Mouse (Mus musculus) bone marrow macrophage, adult 2 months (primary cell): ENCODE measurements at regions not wholly inside any gene's neighbourhood (a gene's known extent, or its start where the extent isn't known, plus 50 kb on each side); places are given as distances from the start of the nearest gene placed in this dataset.

Experiments
- H3K27ac ChIP-seq: 2 replicates; pipeline ENCODE4 v1.5.1; 2012; ENCODE audit warnings: low read depth, low read length; ENCODE audit not compliant: insufficient read depth
- H3K4me1 ChIP-seq: 2 replicates; pipeline ENCODE4 v1.6.1; 2012; ENCODE audit warnings: low read length; ENCODE audit not compliant: control insufficient read depth, insufficient read depth
- H3K4me3 ChIP-seq: 2 replicates; pipeline ENCODE4 v1.5.1; 2012; ENCODE audit warnings: mild to moderate bottlenecking, low read length, moderate library complexity; ENCODE audit not compliant: insufficient read depth
- CTCF ChIP-seq: IDR thresholded peaks from 2 replicates; pipeline ENCODE4 v1.5.1; 2012; ENCODE audit warnings: low read depth, mild to moderate bottlenecking, low read length, moderate library complexity
- POLR2A ChIP-seq: IDR thresholded peaks from 2 replicates; pipeline ENCODE4 v1.6.1; 2012; ENCODE audit warnings: mild to moderate bottlenecking, low read depth, low read length, borderline replicate concordance

DNA sequence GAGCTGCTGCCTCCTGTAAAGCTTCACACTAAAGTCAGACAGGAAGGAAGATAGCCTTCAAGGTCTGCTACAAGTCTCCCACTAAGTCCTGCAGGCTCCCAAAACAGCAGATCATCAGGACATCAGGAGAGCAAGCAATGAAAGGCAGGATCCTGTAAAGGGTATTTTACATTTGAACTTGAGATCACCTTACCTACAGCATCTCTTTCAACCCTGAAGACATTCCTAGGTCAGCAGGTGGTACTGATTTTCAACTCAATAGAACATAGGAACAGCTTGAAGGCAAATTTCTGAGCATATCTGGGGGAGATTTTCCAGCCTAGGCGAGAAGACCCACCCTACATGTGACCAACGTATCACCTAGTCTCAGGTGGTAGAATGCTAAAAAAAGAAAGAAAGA is 530.2 kb downstream of the Efnb2 start:
- no peak for TF ChIP-seq CTCF
- no peak for TF ChIP-seq POLR2A
- no peak overlapping the region for H3K27ac ChIP-seq

DNA sequence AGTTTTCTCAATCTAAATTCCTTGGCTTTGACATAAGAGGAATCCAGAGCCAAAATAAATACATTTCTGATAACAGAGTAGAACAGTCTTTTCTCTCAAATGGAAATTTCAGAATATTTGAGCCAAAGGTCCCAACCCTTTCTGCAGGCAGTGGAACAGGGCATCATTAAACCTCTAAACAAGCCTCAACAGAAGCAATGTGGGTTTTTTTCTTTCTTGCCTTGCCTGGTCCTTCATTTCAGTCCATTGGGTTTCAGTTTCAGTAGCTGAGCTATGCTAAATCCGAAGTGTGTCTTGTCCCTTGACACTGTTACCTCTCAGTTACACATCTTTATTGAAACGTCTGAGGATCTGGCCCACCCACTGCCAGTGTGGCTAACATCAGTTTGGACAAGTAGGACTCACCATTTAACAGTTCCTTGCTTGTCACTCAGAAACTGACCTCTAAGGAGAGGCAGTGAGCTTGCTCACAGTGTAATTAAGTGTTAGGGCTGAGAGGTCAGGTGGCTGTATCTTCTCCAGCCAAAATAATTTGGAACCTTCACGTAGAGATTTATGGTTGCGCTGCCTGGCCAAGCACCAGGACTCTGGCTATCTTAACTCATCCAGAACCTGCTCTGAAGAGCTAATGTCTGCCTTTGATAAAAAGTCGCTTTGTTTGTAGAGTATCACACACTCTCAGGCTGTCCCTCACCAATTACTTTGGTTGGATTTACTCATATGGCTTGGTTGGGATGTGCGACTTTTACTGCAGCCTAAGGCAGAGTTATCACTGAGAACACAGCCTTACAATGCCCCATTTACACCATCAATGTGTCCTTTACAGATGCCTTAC is 545.2 kb downstream of the Efnb2 start:
- Histone ChIP-seq H3K4me1 (no peaks in the 10 kb centered on the region), H3K4me3 (no peak overlapping the region), H3K27ac (no peak overlapping the region)
- no peak for TF ChIP-seq POLR2A
- TF ChIP-seq CTCF: no peak

More for the DNA sequence above, 530.2 kb downstream of the Efnb2 start:
- Histone ChIP-seq H3K4me1 (no peaks in the 10 kb centered on the region), H3K4me3 (no peak overlapping the region)

DNA sequence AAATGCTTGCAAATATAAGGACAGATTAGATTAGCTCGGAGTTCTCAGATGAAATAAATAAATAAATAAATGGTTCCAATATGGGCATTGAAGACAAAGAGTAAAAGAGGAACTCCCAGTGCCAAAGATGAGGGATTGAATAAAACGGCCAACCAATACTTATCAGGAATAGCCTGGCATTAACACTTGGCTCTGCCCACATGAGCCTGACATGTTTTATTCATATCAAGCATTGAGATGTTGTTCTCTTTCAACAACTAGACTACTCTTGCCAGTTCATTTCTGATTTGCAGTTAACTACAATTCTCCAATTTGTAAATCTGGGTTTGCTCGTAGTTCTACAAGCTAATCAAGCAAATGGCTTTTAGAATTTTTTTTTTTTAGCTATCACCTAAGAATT is 546.4 kb downstream of the Efnb2 start:
- H3K4me1 ChIP-seq: no peaks in the 10 kb centered on the region
- no peak overlapping the region for H3K4me3 ChIP-seq
- no peak overlapping the region for H3K27ac ChIP-seq
- TF ChIP-seq CTCF (no peak), POLR2A (no peak)

- Histone ChIP-seq H3K4me1 (no peaks in the 10 kb centered on the region), H3K4me3 (no peak overlapping the region), H3K27ac (no peak overlapping the region)
- TF ChIP-seq CTCF (no peak), POLR2A (no peak)
These were observed 551.2 kb downstream of the Efnb2 start for GRCm38 (mm10) chr8:8109785-8110350.

DNA sequence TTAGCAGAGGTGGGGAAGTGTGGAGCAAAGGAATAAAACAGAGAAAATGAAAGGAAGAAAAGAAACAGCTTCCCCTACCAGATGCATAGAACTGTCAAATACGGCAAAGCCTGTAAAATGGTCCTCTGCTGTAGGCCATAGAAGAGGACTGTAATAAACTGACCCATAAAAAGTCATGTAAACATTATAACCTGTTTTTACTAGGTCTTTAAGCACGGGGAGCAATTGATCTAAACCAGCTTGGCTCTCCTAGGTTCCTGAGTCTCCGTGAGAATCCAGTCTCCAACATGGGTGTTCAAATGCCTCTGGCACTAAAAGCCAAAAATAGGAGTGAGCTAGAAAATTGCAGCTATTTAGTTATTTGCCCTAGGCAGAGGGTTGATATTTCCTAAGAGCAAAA is 557.5 kb downstream of the Efnb2 start:
- Histone ChIP-seq H3K4me3 (no peak overlapping the region), H3K4me1 (no peaks in the 10 kb centered on the region), H3K27ac (no peak overlapping the region)
- TF ChIP-seq POLR2A (no peak), CTCF (no peak)

DNA sequence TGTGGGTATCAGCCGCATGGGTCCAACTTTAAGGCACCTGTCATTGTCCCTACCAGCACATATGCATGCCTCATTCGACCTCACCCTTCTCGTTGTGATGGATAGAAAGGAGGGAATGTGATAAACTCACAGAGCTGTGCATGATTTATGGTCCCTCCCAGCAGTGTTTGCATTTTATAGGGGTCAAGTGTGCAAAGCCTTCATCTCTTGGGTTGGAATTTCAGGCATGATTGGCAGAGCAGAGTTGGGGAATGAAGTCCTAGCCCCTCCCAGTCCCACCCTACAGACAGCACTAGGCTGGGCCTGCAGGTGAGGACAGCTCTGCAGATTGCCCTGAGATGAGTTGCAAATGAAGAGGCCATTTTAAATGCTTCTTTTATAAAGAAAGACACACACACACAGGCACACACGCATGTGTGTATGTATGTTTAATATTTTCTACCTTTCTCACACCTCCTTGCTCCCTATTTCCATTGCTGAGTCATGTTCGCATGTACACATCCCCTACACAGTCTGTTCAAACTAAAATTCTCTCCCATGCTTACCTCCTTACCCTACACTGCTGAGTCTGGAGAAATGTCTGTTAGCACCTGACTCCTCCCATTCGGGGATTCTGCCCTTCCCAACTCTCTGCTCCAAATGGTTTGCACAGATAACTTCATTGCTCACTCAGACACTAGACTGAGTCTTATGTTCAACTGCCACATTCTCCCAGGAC is 558.9 kb downstream of the Efnb2 start:
- no peaks in the 10 kb centered on the region for H3K4me1 ChIP-seq
- H3K4me3 ChIP-seq: no peak overlapping the region
- TF ChIP-seq POLR2A (no peak), CTCF (no peak)
- no peak overlapping the region for H3K27ac ChIP-seq

DNA sequence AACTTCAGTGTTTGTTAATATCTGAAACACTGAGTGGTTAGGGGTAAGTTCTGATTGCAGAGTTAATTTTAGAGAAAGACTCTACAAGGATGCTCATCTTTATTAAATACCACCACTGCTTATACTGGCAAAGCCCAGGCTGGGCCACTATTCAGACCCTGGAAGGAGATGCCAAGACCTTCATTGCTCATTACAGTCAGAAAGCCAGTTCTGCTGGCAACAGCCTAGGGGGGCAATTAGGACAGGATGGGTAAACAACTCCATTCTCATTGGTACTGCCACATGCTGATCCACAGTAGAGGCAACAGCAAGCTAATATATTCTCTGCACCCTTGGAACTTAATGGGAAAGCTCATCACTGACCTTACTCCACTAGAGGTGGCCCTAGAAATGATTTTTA is 568.5 kb downstream of the Efnb2 start:
- Histone ChIP-seq H3K4me3 (no peak overlapping the region), H3K27ac (no peak overlapping the region), H3K4me1 (no peaks in the 10 kb centered on the region)
- TF ChIP-seq POLR2A: no peak
- TF ChIP-seq CTCF: no peak

- no peaks in the 10 kb centered on the region for H3K4me1 ChIP-seq
- no peak for TF ChIP-seq POLR2A
- no peak for TF ChIP-seq CTCF
- H3K27ac ChIP-seq: no peak overlapping the region
- H3K4me3 ChIP-seq: no peak overlapping the region
These were observed 576.4 kb downstream of the Efnb2 start for GRCm38 (mm10) chr8:8084652-8085051.

- no peak for TF ChIP-seq CTCF
- no peak for TF ChIP-seq POLR2A
- Histone ChIP-seq H3K4me3 (no peak overlapping the region), H3K27ac (no peak overlapping the region), H3K4me1 (no peaks in the 10 kb centered on the region)
These were observed 597.0 kb downstream of the Efnb2 start for GRCm38 (mm10) chr8:8064074-8064473.

DNA sequence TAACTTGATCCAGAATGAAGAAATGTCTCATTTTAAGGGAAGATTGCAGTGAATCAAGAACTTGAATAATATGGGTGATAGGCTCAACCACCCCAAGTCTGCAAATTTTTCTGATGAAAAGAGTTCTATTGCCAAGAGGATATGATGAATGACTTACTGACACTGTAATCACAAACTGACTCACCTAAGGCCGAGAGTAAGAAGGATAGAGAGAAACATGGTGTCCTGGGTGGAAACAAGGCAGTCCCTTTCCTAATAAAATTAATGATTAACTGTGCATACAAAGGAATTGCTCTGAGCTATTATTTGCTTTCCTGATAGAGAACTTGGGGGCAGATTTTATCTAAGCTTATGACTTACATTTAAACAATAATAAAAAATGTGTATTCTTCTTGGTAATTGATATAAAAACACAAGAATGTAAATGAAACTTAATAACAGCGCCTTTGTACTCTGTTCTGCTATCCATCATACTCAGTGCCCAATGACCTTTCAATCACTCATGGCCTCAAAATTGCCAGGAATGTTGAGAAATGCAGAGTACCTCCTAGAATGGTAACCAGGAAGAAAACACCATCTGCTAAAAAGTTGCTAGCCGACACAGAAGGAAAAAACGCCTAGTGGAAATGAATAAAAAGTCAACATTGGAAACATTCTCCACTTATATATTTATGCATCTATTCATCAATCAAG is 606.7 kb downstream of the Efnb2 start:
- no peak overlapping the region for H3K27ac ChIP-seq
- no peak for TF ChIP-seq POLR2A
- no peak for TF ChIP-seq CTCF
- no peaks in the 10 kb centered on the region for H3K4me1 ChIP-seq
- no peak overlapping the region for H3K4me3 ChIP-seq

DNA sequence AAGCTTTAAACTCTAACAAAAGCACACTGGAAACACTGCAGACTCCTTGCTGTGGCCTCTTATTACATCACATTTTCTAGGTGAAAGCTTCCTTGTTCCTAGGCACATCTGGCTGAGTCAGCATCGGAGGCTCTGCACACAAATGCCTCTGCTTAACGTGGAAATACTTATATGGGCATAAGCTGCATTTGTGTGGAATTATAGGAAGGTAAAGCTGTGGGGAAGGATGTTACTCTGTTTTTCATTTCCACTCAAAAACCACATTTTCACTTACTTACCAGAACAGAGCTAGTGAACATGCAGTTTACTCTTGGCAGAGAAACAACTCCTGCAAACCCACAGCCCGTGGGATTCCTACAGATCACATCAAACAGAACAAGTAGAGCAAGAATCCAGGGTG is 609.9 kb downstream of the Efnb2 start:
- no peak overlapping the region for H3K27ac ChIP-seq
- H3K4me1 ChIP-seq: no peaks in the 10 kb centered on the region
- H3K4me3 ChIP-seq: no peak overlapping the region
- TF ChIP-seq POLR2A: no peak
